Mouse (Mus musculus): Measurements from ENCODE around the gene Dexi.

- no peak for TF ChIP-seq CTCF (IDR thresholded peaks at IDR 0.05; ENCODE audit: low read depth, low read length)
- no peak for TF ChIP-seq GATA1 (IDR thresholded peaks at IDR 0.05; ENCODE audit: borderline replicate concordance, low read length)
- no peak for TF ChIP-seq POLR2AphosphoS5 (IDR thresholded peaks at IDR 0.05; ENCODE audit: insufficient replicate concordance, low read depth, low read length)
Measured at GRCm38 (mm10) chr16:10507445-10507844, 35.4 kb downstream of the Dexi start.

Data from G1E (cell line).